Mouse (Mus musculus): Measurements from ENCODE around the gene Ndufa9. TPM values are rescaled to one million over a fixed set of nuclear protein-coding genes. Genes with fewer than 3 reads are reported as not detected.
A peak's percentile ranks its signal among the peaks of the same experiment; 100 is the strongest.

The Ndufa9 gene
- polyA plus RNA-seq, 1 experiment, result 110 TPM

DNA sequence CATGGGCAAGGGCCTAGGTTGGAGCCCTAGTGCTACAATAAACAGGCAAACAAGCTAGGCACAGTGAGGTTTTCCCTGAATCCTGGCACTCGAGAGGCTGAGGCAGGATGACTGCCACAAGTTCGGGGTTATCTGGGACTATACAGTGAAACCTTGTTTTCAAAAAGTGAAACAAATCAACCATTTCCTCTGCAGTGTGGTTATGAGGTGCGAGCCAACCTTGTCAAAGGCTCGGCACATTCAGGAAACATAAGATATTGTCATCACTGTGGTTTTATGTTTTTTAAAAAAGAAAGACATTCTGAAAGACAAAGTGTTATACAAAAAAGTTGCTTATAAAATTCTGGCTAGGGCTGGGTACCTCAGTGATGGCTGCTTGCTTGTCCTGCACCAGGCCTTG lies 37.5 kb downstream of the Ndufa9 start:
- H3K27me3 ChIP-seq (ENCODE audit: control insufficient read depth, insufficient read depth, low read length), result no peaks in the 10 kb centered on the region
- H3K4me1 ChIP-seq (ENCODE audit: control insufficient read depth, insufficient read depth, low read length), result no peaks in the 10 kb centered on the region
- no peaks in the 10 kb centered on the region for H3K36me3 ChIP-seq (ENCODE audit: control insufficient read depth, insufficient read depth, low read length)
- TF ChIP-seq CTCF (IDR thresholded peaks at IDR 0.05; ENCODE audit: control insufficient read depth, insufficient read depth, insufficient replicate concordance, low read depth, low read length) (no peak), POLR2A (IDR thresholded peaks at IDR 0.05; ENCODE audit: control insufficient read depth, low read depth, low read length) (no peak)
- H3K4me3 ChIP-seq (ENCODE audit: control insufficient read depth, low read depth, low read length), result no peak overlapping the region
- H3K27ac ChIP-seq (ENCODE audit: control insufficient read depth, insufficient read depth, low read depth, low read length), result no peak overlapping the region

DNA sequence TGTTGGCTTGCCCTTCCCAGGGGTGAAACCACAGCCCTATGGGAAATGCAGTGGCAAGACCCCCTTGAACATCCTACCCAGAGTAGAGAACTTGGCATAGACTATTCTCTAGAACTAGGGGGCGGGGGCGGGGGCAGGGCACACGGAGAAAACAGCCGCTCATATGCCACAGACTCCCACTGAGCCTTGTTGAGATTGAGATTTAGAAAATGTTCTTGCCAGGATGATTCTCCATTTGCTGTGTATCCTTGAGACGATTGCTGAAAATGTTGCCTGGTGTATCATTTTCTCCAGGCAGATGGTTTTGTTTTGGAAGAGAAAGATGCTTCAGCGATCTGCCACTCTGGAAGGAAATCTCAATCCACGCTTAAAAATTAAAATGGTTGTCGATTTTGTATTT lies 40.4 kb downstream of the Ndufa9 start:
- H3K27me3 ChIP-seq (ENCODE audit: control insufficient read depth, insufficient read depth, low read length), result no peaks in the 10 kb centered on the region
- H3K4me3 ChIP-seq (ENCODE audit: control insufficient read depth, low read depth, low read length), result no peak overlapping the region
- TF ChIP-seq POLR2A (IDR thresholded peaks at IDR 0.05; ENCODE audit: control insufficient read depth, low read depth, low read length) (no peak), CTCF (IDR thresholded peaks at IDR 0.05; ENCODE audit: control insufficient read depth, insufficient read depth, insufficient replicate concordance, low read depth, low read length) (no peak)
- H3K27ac ChIP-seq (ENCODE audit: control insufficient read depth, insufficient read depth, low read depth, low read length), result no peak overlapping the region
- no peaks in the 10 kb centered on the region for H3K4me1 ChIP-seq (ENCODE audit: control insufficient read depth, insufficient read depth, low read length)
- no peaks in the 10 kb centered on the region for H3K36me3 ChIP-seq (ENCODE audit: control insufficient read depth, insufficient read depth, low read length)

DNA sequence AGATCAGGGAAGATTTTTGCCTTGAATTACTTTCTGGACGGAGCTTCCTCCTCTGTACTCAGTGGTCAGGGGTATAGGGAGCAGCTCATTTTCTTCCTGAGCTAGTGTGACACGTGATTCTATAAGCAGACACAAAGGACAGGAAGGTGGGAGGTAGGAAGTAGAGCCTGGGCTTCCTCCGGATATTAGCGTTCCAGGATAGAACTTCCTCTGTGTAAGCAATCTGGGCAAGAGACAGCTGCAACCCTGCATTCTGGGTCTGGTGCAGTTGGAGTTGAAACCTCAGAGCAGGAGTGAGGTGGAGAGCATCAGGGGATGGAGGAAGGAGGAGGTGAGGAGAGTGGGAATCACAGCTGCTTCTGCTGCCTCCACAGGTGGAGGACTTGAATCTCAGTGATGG lies 40.8 kb downstream of the Ndufa9 start:
- no peak overlapping the region for H3K27ac ChIP-seq (ENCODE audit: control insufficient read depth, insufficient read depth, low read depth, low read length)
- H3K36me3 ChIP-seq (ENCODE audit: control insufficient read depth, insufficient read depth, low read length), result no peaks in the 10 kb centered on the region

DNA sequence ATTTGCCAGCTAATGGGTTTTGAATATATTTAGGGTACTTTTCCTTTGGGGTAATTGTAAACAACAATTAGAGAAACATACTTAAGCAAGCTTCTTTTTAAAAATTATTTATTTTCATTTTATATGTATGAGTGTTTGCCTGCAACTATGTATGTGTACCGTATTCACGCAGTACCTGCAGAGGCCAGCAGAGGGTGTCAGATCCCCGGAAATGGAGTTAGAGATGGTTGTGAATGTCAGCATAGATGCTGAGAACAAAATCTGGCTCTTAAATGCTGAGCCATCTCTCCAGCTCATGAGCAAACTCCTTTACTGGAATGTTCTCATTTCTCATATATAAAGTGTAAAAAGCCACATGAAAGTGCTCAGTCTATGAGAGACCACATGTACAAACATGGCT lies 42.2 kb downstream of the Ndufa9 start:
- Histone ChIP-seq H3K36me3 (ENCODE audit: control insufficient read depth, insufficient read depth, low read length) (no peaks in the 10 kb centered on the region), H3K4me3 (ENCODE audit: control insufficient read depth, low read depth, low read length) (no peak overlapping the region), H3K27me3 (ENCODE audit: control insufficient read depth, insufficient read depth, low read length) (no peaks in the 10 kb centered on the region), H3K4me1 (ENCODE audit: control insufficient read depth, insufficient read depth, low read length) (no peaks in the 10 kb centered on the region), H3K27ac (ENCODE audit: control insufficient read depth, insufficient read depth, low read depth, low read length) (no peak overlapping the region)
- TF ChIP-seq CTCF (IDR thresholded peaks at IDR 0.05; ENCODE audit: control insufficient read depth, insufficient read depth, insufficient replicate concordance, low read depth, low read length) (no peak; the same call in 1 of the 2 replicates), POLR2A (IDR thresholded peaks at IDR 0.05; ENCODE audit: control insufficient read depth, low read depth, low read length) (no peak)

More for the DNA sequence above, 40.8 kb downstream of the Ndufa9 start:
- no peaks in the 10 kb centered on the region for H3K27me3 ChIP-seq (ENCODE audit: control insufficient read depth, insufficient read depth, low read length)
- H3K4me1 ChIP-seq (ENCODE audit: control insufficient read depth, insufficient read depth, low read length), result no peaks in the 10 kb centered on the region
- no peak for TF ChIP-seq POLR2A (IDR thresholded peaks at IDR 0.05; ENCODE audit: control insufficient read depth, low read depth, low read length)
- no peak for TF ChIP-seq CTCF (IDR thresholded peaks at IDR 0.05; ENCODE audit: control insufficient read depth, insufficient read depth, insufficient replicate concordance, low read depth, low read length)
- H3K4me3 ChIP-seq (ENCODE audit: control insufficient read depth, low read depth, low read length), result no peak overlapping the region

DNA sequence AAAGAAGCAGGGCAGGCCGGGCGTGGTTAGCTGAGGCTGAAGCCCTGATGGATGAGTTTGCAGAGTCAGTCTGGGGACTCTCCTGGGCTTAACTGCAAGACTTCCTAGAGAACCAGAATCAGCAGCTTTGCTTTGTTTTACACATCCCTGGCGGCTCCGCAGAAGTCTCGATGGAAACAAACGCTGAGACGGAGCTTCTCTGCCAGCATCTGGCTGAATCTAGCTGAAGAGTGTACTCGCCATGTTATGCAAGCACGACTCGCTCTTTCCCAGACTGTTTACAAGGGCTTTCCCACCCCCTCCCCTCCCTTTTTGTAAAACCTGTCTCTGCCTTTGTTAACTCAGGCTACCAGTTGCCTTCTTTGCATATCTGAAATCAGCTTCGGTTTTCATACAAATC lies 46.0 kb downstream of the Ndufa9 start:
- Histone ChIP-seq H3K4me1 (ENCODE audit: control insufficient read depth, insufficient read depth, low read length) (no peaks in the 10 kb centered on the region), H3K27me3 (ENCODE audit: control insufficient read depth, insufficient read depth, low read length) (no peaks in the 10 kb centered on the region), H3K36me3 (ENCODE audit: control insufficient read depth, insufficient read depth, low read length) (no peaks in the 10 kb centered on the region), H3K27ac (ENCODE audit: control insufficient read depth, insufficient read depth, low read depth, low read length) (no peak overlapping the region), H3K4me3 (ENCODE audit: control insufficient read depth, low read depth, low read length) (no peak overlapping the region)
- TF ChIP-seq CTCF (IDR thresholded peaks at IDR 0.05; ENCODE audit: control insufficient read depth, insufficient read depth, insufficient replicate concordance, low read depth, low read length), result no peak
- TF ChIP-seq POLR2A (IDR thresholded peaks at IDR 0.05; ENCODE audit: control insufficient read depth, low read depth, low read length), result no peak

DNA sequence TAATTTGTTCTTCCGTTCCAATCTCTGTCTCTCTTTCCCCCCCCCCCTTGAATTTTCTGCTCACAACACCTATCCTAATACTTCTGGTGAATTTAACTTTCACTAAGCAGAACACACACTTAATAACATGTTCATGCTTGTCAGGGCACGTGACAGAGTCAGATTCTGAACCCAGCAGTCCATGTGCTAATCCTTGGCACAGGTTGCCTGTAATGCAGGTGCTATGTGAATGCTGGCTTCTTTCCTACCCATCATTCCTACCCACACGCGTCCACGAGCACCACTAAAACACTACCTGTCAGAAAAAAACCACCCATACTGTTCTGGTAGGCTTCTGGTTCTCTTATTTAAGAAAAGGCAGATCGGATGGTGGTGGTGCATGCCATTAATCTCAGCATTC lies 54.2 kb downstream of the Ndufa9 start:
- TF ChIP-seq CTCF (IDR thresholded peaks at IDR 0.05; ENCODE audit: control insufficient read depth, insufficient read depth, insufficient replicate concordance, low read depth, low read length) (no peak), POLR2A (IDR thresholded peaks at IDR 0.05; ENCODE audit: control insufficient read depth, low read depth, low read length) (no peak)
- H3K27ac ChIP-seq (ENCODE audit: control insufficient read depth, insufficient read depth, low read depth, low read length), result no peak overlapping the region
- H3K27me3 ChIP-seq (ENCODE audit: control insufficient read depth, insufficient read depth, low read length), result no peaks in the 10 kb centered on the region

DNA sequence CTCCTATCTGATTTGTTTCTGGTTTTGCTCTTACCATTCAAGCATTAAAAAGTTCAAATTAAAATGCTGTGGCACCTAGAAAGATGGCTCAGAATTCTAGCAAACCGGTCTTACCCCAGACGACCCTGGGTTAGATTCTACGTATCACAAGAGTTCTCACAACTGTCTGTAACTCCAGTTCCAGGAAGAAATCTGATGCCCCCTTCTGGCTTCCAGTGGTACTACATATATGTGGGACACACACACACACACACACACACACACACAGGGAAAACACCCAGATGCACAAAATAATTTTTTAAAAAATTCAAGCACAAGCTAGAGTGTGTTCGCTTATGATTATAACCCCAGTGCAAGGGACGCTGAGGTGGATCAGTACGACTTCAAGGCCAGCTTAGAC lies 55.2 kb downstream of the Ndufa9 start:
- H3K4me3 ChIP-seq (ENCODE audit: control insufficient read depth, low read depth, low read length), result no peak overlapping the region

More for the DNA sequence above, 54.2 kb downstream of the Ndufa9 start:
- H3K4me1 ChIP-seq (ENCODE audit: control insufficient read depth, insufficient read depth, low read length), result peaks cover 4% of the 10 kb centered on the region
- H3K36me3 ChIP-seq (ENCODE audit: control insufficient read depth, insufficient read depth, low read length), result no peaks in the 10 kb centered on the region
- H3K4me3 ChIP-seq (ENCODE audit: control insufficient read depth, low read depth, low read length), result no peak overlapping the region

DNA sequence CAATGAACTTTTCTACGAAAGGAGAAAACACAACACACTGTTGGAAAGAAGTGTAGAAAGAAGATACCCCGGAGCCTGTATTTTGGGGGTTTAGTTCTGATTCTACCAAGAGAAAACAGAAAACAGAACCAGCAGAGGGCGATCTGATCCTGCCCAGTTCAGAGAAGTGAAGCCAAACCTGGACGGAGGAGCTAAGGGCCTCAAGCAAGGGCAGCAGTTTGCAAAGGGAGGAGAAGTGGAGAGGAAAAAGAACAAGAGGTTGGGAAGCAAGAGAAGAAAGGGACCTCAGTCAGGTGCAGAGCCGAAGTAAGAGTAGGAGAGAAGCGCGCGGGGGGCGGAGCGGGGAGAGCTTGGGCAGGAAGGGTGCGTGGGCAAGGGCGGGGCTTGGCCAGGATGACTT lies 57.0 kb downstream of the Ndufa9 start:
- Histone ChIP-seq H3K36me3 (ENCODE audit: control insufficient read depth, insufficient read depth, low read length) (no peaks in the 10 kb centered on the region), H3K27me3 (ENCODE audit: control insufficient read depth, insufficient read depth, low read length) (no peaks in the 10 kb centered on the region), H3K4me3 (ENCODE audit: control insufficient read depth, low read depth, low read length) (no peak overlapping the region; the same call in 1 of the 2 replicates), H3K4me1 (ENCODE audit: control insufficient read depth, insufficient read depth, low read length) (peaks cover 4% of the 10 kb centered on the region), H3K27ac (ENCODE audit: control insufficient read depth, insufficient read depth, low read depth, low read length) (no peak overlapping the region)
- peak; percentile 11; the same call in 1 of the 2 replicates for TF ChIP-seq CTCF (IDR thresholded peaks at IDR 0.05; ENCODE audit: control insufficient read depth, insufficient read depth, insufficient replicate concordance, low read depth, low read length)
- no peak for TF ChIP-seq POLR2A (IDR thresholded peaks at IDR 0.05; ENCODE audit: control insufficient read depth, low read depth, low read length)

More for the DNA sequence above, 55.2 kb downstream of the Ndufa9 start:
- Histone ChIP-seq H3K4me1 (ENCODE audit: control insufficient read depth, insufficient read depth, low read length) (peaks cover 4% of the 10 kb centered on the region), H3K36me3 (ENCODE audit: control insufficient read depth, insufficient read depth, low read length) (no peaks in the 10 kb centered on the region), H3K27me3 (ENCODE audit: control insufficient read depth, insufficient read depth, low read length) (no peaks in the 10 kb centered on the region), H3K27ac (ENCODE audit: control insufficient read depth, insufficient read depth, low read depth, low read length) (no peak overlapping the region)
- TF ChIP-seq CTCF (IDR thresholded peaks at IDR 0.05; ENCODE audit: control insufficient read depth, insufficient read depth, insufficient replicate concordance, low read depth, low read length), result no peak
- no peak for TF ChIP-seq POLR2A (IDR thresholded peaks at IDR 0.05; ENCODE audit: control insufficient read depth, low read depth, low read length)
